Mouse (Mus musculus): Measurements from ENCODE around the gene Fndc1. TPM values are rescaled to one million over a fixed set of nuclear protein-coding genes. Genes with fewer than 3 reads are reported as not detected.

The Fndc1 gene
- polyA plus RNA-seq, 1 experiment: 1.8 TPM

DNA sequence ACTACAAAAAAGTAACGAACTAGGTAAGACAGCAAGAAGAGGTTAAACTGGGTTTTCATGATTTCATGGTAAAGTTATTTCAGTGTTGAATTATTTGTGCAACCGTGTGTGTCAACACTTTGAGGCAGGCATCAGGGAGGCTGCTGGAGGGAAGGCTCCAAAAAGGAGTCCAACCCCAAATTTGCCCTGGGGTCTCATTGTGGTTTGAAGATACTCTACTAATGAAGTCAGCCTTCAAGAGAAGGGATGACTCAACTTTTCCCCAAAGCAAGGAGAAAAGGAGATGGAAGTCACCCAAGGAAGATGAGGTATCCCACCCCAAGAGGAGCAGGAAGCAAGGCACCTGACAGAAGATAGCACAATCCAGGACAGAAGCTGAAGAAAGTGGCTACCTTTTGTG, 31.9 kb downstream of the Fndc1 start:
- Histone ChIP-seq H3K4me1 (ENCODE audit: control insufficient read depth, insufficient read depth, low read length) (no peaks in the 10 kb centered on the region), H3K4me3 (ENCODE audit: insufficient read depth, low read length) (no peak overlapping the region), H3K27ac (ENCODE audit: insufficient read depth, low read length) (no peak overlapping the region)
- TF ChIP-seq POLR2A (IDR thresholded peaks at IDR 0.05; ENCODE audit: extremely low read depth, insufficient read depth, low read length) (no peak), CTCF (IDR thresholded peaks at IDR 0.05; ENCODE audit: extremely low read depth, insufficient read depth, low read length) (no peak)

DNA sequence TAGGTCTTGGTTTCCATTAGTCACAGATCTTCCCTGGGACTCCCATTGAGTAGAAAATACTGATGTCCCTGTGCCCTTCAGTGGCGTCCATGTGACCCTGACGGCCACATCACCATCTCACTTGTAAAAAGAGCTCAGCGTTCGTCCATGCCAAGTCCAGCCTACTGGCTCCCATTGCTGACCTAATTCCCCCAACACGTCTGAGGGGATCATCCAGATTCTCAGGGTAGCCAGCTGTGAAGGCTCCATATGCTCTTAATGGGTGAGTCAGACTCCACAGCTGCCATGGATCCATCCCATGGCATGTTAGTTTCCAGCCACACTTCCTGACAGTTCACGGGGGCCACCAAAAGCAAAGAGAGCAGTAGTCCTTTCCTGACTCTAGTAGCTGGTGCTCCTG, 33.0 kb downstream of the Fndc1 start:
- H3K27ac ChIP-seq (ENCODE audit: insufficient read depth, low read length): no peak overlapping the region
- no peak overlapping the region for H3K4me3 ChIP-seq (ENCODE audit: insufficient read depth, low read length)
- H3K4me1 ChIP-seq (ENCODE audit: control insufficient read depth, insufficient read depth, low read length): no peaks in the 10 kb centered on the region
- TF ChIP-seq CTCF (IDR thresholded peaks at IDR 0.05; ENCODE audit: extremely low read depth, insufficient read depth, low read length) (no peak), POLR2A (IDR thresholded peaks at IDR 0.05; ENCODE audit: extremely low read depth, insufficient read depth, low read length) (no peak)

DNA sequence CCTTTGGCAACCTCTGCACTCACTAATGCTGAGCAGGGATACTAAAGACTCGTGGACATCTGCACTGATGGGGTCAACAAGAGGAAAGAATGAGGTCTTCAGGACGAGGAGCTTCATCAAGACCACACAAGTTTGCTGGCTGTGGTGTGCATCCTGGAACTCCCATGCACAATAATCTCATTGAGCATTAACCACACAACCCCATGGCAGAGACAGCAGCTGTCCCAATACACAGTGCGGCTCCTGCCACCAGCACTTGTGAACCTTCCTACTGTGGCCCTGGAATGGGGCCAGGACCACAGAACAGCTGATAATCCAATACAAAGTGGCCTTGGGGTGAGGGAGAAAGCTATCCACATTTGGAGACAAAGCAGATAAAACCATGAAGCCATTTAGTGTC, 36.6 kb downstream of the Fndc1 start:
- no peak for TF ChIP-seq POLR2A (IDR thresholded peaks at IDR 0.05; ENCODE audit: extremely low read depth, insufficient read depth, low read length)
- TF ChIP-seq CTCF (IDR thresholded peaks at IDR 0.05; ENCODE audit: extremely low read depth, insufficient read depth, low read length): no peak
- Histone ChIP-seq H3K4me3 (ENCODE audit: insufficient read depth, low read length) (no peak overlapping the region), H3K27ac (ENCODE audit: insufficient read depth, low read length) (no peak overlapping the region), H3K4me1 (ENCODE audit: control insufficient read depth, insufficient read depth, low read length) (no peaks in the 10 kb centered on the region)

DNA sequence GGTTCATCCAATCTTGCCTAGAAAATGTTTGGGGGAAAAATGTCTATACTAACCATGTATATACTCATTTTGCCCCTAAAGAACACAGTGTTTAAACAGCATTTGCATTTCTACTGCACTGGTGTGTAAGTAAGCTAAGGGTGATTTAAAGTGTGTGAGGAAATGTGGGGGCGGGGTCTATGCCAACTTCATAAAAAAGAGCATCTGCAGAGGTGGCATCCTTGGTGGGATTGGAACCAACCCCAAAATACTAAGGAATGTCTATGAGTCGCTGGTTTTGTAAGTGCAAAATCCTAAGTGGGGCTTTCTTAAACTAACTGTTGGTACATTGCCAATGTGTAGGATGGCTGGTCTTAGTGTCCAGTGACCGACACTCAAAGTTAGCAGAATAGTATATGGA, 53.0 kb downstream of the Fndc1 start:
- no peaks in the 10 kb centered on the region for H3K4me1 ChIP-seq (ENCODE audit: control insufficient read depth, insufficient read depth, low read length)
- TF ChIP-seq CTCF (IDR thresholded peaks at IDR 0.05; ENCODE audit: extremely low read depth, insufficient read depth, low read length): no peak
- TF ChIP-seq POLR2A (IDR thresholded peaks at IDR 0.05; ENCODE audit: extremely low read depth, insufficient read depth, low read length): no peak
- H3K4me3 ChIP-seq (ENCODE audit: insufficient read depth, low read length): no peak overlapping the region
- no peak overlapping the region for H3K27ac ChIP-seq (ENCODE audit: insufficient read depth, low read length)

DNA sequence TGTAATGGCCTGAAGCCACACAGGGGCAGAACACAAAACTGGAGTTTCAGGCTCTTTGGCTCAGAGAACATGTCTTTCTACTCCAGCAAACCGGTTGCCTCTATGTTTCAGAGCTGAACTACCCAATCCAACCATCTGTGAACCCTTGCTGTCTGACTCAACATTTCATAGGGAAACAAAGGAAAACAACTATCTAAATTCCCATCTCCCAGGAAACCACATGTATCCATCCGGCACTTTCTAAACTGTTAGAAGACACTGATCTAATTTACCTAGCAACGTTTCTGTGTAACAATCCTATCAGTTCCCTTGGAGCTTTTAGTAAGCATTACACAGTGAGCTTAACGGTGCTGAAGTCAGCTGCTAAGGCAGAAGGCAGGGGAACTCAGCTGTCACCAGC, 67.3 kb downstream of the Fndc1 start:
- Histone ChIP-seq H3K4me1 (ENCODE audit: control insufficient read depth, insufficient read depth, low read length) (no peaks in the 10 kb centered on the region), H3K4me3 (ENCODE audit: insufficient read depth, low read length) (no peak overlapping the region), H3K27ac (ENCODE audit: insufficient read depth, low read length) (no peak overlapping the region)
- TF ChIP-seq POLR2A (IDR thresholded peaks at IDR 0.05; ENCODE audit: extremely low read depth, insufficient read depth, low read length) (no peak), CTCF (IDR thresholded peaks at IDR 0.05; ENCODE audit: extremely low read depth, insufficient read depth, low read length) (no peak)

DNA sequence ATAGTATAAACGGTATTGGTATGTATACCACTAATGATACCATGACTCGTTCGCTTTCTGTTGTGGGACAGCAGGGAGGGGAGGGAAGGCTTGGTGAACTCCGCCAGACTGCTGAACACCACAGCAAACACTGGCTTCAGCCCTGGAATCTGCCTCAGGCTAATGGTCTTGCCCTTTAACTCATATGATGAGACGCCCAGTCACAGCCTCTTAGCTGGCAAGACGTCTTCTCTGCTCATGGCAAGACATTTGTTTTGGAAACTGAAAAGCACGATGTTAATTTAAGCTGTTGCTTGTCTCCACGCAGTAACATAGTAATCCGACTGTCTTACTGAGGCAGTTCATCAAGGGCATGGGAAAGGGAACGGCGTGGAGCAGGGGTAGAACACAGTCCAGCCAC, 72.1 kb downstream of the Fndc1 start:
- TF ChIP-seq POLR2A (IDR thresholded peaks at IDR 0.05; ENCODE audit: extremely low read depth, insufficient read depth, low read length): no peak
- no peak for TF ChIP-seq CTCF (IDR thresholded peaks at IDR 0.05; ENCODE audit: extremely low read depth, insufficient read depth, low read length)
- no peak overlapping the region for H3K4me3 ChIP-seq (ENCODE audit: insufficient read depth, low read length)
- H3K27ac ChIP-seq (ENCODE audit: insufficient read depth, low read length): no peak overlapping the region
- no peaks in the 10 kb centered on the region for H3K4me1 ChIP-seq (ENCODE audit: control insufficient read depth, insufficient read depth, low read length)

DNA sequence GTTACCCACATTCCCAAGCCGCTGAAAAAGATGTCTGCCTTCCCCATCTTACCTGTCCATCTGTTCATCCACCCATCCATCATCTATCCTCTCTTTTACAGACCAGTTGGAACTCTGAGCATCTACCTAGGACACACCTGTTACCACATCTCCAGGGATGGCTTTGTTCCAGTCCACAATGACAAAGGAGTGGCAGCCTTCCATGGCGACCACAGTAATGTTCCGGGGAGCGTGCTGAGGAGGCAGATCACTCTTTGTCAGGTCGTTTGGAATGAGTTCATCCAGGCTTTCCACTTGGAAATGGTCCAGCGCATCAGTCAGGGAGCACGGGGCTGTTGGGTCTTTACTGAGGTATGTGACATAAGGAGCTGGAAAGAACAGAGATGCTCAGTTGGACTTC, 73.7 kb downstream of the Fndc1 start:
- no peak for TF ChIP-seq POLR2A (IDR thresholded peaks at IDR 0.05; ENCODE audit: extremely low read depth, insufficient read depth, low read length)
- no peak overlapping the region for H3K4me3 ChIP-seq (ENCODE audit: insufficient read depth, low read length)

DNA sequence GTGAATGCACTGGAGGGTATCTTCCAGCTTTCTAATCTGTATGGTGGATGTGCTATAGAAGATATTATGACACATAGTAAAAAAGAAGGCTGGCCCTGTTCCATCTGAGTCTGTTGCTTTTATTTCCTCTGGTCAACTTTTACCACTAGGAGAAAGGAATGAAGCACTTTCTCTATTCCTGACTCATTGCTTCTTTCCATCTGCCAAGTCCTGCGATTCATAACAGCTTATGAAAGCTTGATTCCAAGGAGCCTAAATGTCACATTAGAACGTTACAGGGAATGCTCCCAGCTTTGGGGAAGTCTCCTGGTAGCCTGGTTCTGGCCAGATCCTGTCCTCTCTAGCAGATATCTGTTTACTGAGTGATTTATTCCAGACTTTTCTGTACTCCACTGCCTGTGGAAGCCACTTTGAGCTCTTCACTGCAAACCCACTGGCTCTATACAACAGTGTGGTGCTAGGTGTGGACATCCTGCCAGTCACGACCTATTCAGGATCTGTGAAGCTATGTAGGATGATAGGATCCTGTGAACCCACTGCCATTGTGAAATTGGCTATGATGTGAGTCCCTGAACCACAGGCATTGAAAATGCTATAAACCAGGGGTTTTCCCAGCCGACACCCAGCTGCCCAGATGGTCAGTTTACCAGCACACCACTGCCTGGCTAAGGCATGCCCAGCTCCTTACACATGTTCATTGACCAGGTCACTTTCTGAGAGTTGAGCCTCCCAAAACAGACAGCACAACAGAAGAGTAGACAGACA, 77.9 kb downstream of the Fndc1 start:
- no peaks in the 10 kb centered on the region for H3K4me1 ChIP-seq (ENCODE audit: control insufficient read depth, insufficient read depth, low read length)
- H3K4me3 ChIP-seq (ENCODE audit: insufficient read depth, low read length): no peak overlapping the region
- TF ChIP-seq POLR2A (IDR thresholded peaks at IDR 0.05; ENCODE audit: extremely low read depth, insufficient read depth, low read length): no peak
- no peak for TF ChIP-seq CTCF (IDR thresholded peaks at IDR 0.05; ENCODE audit: extremely low read depth, insufficient read depth, low read length)
- H3K27ac ChIP-seq (ENCODE audit: insufficient read depth, low read length): no peak overlapping the region

More for the DNA sequence above, 73.7 kb downstream of the Fndc1 start:
- H3K27ac ChIP-seq (ENCODE audit: insufficient read depth, low read length): no peak overlapping the region
- H3K4me1 ChIP-seq (ENCODE audit: control insufficient read depth, insufficient read depth, low read length): no peaks in the 10 kb centered on the region

DNA sequence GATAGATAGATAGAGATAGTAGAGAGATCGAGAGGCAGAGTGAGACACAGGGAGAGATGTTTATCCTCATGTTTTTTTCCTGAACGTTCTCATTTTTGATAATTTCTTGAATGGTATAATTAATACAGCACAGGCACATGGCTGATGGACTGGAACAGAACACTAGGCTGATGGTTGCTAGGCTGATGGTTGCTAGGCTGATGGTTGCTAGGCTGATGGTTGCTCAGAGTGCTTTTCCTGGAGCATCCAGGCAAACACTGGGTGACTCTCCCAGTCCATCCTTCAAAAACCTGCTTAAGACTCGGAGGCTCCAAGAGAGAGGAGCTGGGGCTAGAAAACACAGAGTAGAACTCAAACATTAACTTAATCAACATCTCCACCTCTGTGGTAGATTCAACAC, 80.3 kb downstream of the Fndc1 start:
- TF ChIP-seq POLR2A (IDR thresholded peaks at IDR 0.05; ENCODE audit: extremely low read depth, insufficient read depth, low read length) (no peak), CTCF (IDR thresholded peaks at IDR 0.05; ENCODE audit: extremely low read depth, insufficient read depth, low read length) (no peak)
- H3K4me1 ChIP-seq (ENCODE audit: control insufficient read depth, insufficient read depth, low read length): no peaks in the 10 kb centered on the region; the same call in 1 of the 2 replicates
- no peak overlapping the region for H3K27ac ChIP-seq (ENCODE audit: insufficient read depth, low read length)
- no peak overlapping the region for H3K4me3 ChIP-seq (ENCODE audit: insufficient read depth, low read length)

DNA sequence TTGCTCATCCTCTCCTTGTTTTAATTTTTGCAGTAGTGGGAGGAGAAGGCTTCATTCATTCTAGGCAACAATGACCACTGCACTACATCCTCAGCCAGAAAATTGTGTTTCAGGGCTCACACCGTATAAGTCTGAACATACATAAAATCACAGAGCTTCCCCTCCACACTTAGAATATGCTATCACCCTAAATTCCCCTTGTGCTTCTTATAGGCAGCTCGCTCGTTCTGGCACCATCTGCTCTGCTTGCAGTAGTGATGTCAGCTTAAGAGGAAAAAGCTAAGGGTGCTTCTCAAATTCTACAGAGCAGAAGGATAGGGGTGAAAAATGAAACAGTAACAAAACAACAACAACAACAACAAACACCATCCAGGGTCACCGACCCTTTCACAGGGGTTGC, 82.1 kb downstream of the Fndc1 start:
- no peak for TF ChIP-seq CTCF (IDR thresholded peaks at IDR 0.05; ENCODE audit: extremely low read depth, insufficient read depth, low read length)
- no peak for TF ChIP-seq POLR2A (IDR thresholded peaks at IDR 0.05; ENCODE audit: extremely low read depth, insufficient read depth, low read length)
- Histone ChIP-seq H3K27ac (ENCODE audit: insufficient read depth, low read length) (no peak overlapping the region), H3K4me1 (ENCODE audit: control insufficient read depth, insufficient read depth, low read length) (no peaks in the 10 kb centered on the region; the same call in 1 of the 2 replicates), H3K4me3 (ENCODE audit: insufficient read depth, low read length) (no peak overlapping the region)
